Mouse (Mus musculus) forebrain, postnatal 0 days (tissue): Measurements from ENCODE around the gene Ppp1r11. TPM values are rescaled to one million over a fixed set of nuclear protein-coding genes. Genes with fewer than 3 reads are reported as not detected.

Experiments used
- ATAC-seq: fragments of 200-750 bp; cut with Nextera tagmentation; 2 replicates; pipeline ENCODE4 v1.8.0; 2017; ENCODE audit warnings: mild to moderate bottlenecking, moderate library complexity
- DNase-seq: peaks from one replicate; pipeline ENCODE4 v3.0.0-alpha.2; 2015
- H3K27ac ChIP-seq: fragments of 300-500 bp; sonication (generic); 2 replicates; pipeline ENCODE4 v1.5.1; 2014; ENCODE audit warnings: low read depth, mild to moderate bottlenecking, antibody characterized with exemption, low read length, moderate library complexity, mixed read lengths
- H3K27me3 ChIP-seq: fragments of 300-500 bp; sonication (generic); 2 replicates; pipeline ENCODE4 v1.6.1; 2014; ENCODE audit warnings: mild to moderate bottlenecking, low read length, mixed read lengths; ENCODE audit not compliant: insufficient read depth
- H3K36me3 ChIP-seq: fragments of 300-500 bp; sonication (generic); 2 replicates; pipeline ENCODE4 v1.6.1; 2014; ENCODE audit warnings: mild to moderate bottlenecking, moderate library complexity; ENCODE audit not compliant: insufficient read depth
- H3K4me1 ChIP-seq: fragments of 300-500 bp; sonication (generic); 2 replicates; pipeline ENCODE4 v1.6.1; 2014; ENCODE audit warnings: antibody characterized with exemption; ENCODE audit not compliant: insufficient read depth
- H3K4me2 ChIP-seq: fragments of 300-500 bp; sonication (generic); 2 replicates; pipeline ENCODE4 v1.6.1; 2014; ENCODE audit warnings: low read depth, mild to moderate bottlenecking, moderate library complexity
- H3K4me3 ChIP-seq: fragments of 300-500 bp; sonication (generic); 2 replicates; pipeline ENCODE4 v1.5.1; 2014; ENCODE audit warnings: low read depth, low read length, mixed read lengths
- H3K9ac ChIP-seq: fragments of 300-500 bp; sonication (generic); 2 replicates; pipeline ENCODE4 v1.6.1; 2014; ENCODE audit warnings: mild to moderate bottlenecking
- H3K9me3 ChIP-seq: fragments of 300-500 bp; sonication (generic); 2 replicates; pipeline ENCODE4 v1.6.1; 2016; ENCODE audit warnings: low read length
- CTCF ChIP-seq: sonication (generic); IDR thresholded peaks from 2 replicates; pipeline ENCODE4 v1.5.1; 2016; ENCODE audit warnings: antibody characterized with exemption, control low read depth, low read depth
- WGBS: fragments of 180-500 bp; shearing (Covaris S2); extraction: QIAGEN DNeasy Blood & Tissue Kit; methylation state at CpG from one replicate; pipeline ENCODE4 v1.1.7; 2014; 5-methylcytosine and 5-hydroxymethylcytosine counted together
- polyA plus RNA-seq: library from polyadenylated mRNA; unstranded; fragments of >200 nt; fragmentation: Nextera tagmentation; extraction: Ambion mirVana; gene quantifications from 2 replicates; pipeline ENCODE4 v1.2.1, GENCODE M21; 2015
- total RNA-seq: library from RNA; depleted of rRNA; stranded (reverse); fragments of >200 nt; gene quantifications from 2 replicates; pipeline ENCODE4 v1.2.3, GENCODE M21; 2014; rRNA removed

The Ppp1r11 gene
- total RNA-seq (72.3 and 82.2 TPM in 2 replicates), polyA plus RNA-seq (157 and 183 TPM in 2 replicates)

GRCm38 (mm10) chr17:36950981-36951947 is at the start of gene Ppp1r11:
Ppp1r11 (minus strand) TSS chr17:36951741.
- Histone ChIP-seq H3K4me3 (peak within 1 kb of the TSS; percentile 74), H3K9me3 (no peaks in the 10 kb centered on the region), H3K4me2 (peak within 1 kb of the TSS; percentile 77), H3K9ac (peak within 1 kb of the TSS; percentile 69), H3K27ac (peak within 1 kb of the TSS; percentile 88), H3K36me3 (peaks cover 17% of the 10 kb centered on the region), H3K27me3 (no peaks in the 10 kb centered on the region), H3K4me1 (peaks cover 7% of the 10 kb centered on the region; the same call in 1 of the 2 replicates)
- ATAC-seq (peak; percentile 97), DNase-seq (peak; percentile 99)
- TF ChIP-seq CTCF, result no peak
- 2% methylated on average over 36 of the region's 36 CpGs for WGBS

- DNase-seq, result no peak
- Histone ChIP-seq H3K4me2 (peak within 1 kb of the TSS; percentile 60), H3K36me3 (peaks cover 9% of the 10 kb centered on the region), H3K27me3 (no peaks in the 10 kb centered on the region), H3K9ac (no peak within 1 kb of the TSS), H3K4me1 (peaks cover 7% of the 10 kb centered on the region; the same call in 1 of the 2 replicates), H3K4me3 (peak within 1 kb of the TSS; percentile 79; the same call in 1 of the 2 replicates), H3K9me3 (no peaks in the 10 kb centered on the region), H3K27ac (no peak within 1 kb of the TSS)
- ATAC-seq, result no peak
- no peak for TF ChIP-seq CTCF
- 93% methylated on average over 7 of the region's 7 CpGs for WGBS
Measured at GRCm38 (mm10) chr17:37000863-37001262, 49.3 kb upstream of the Ppp1r11 start, which contains the start of gene Zfp57. Zfp57 (plus strand) TSS chr17:37001163.

GRCm38 (mm10) chr17:36998477-36998876 is 46.9 kb upstream of the Ppp1r11 start:
- no peaks in the 10 kb centered on the region for H3K36me3 ChIP-seq
- WGBS, result 79% methylated on average over 2 of the region's 2 CpGs
- no peak overlapping the region for H3K9ac ChIP-seq
- no peak overlapping the region for H3K4me3 ChIP-seq
- H3K4me1 ChIP-seq, result no peaks in the 10 kb centered on the region
- H3K27ac ChIP-seq, result no peak overlapping the region
- no peaks in the 10 kb centered on the region for H3K9me3 ChIP-seq
- TF ChIP-seq CTCF, result no peak
- no peak for DNase-seq
- no peak for ATAC-seq
- no peaks in the 10 kb centered on the region for H3K27me3 ChIP-seq
- no peak overlapping the region for H3K4me2 ChIP-seq

- H3K27ac ChIP-seq, result no peak overlapping the region
Measured at GRCm38 (mm10) chr17:36997033-36997735, 45.6 kb upstream of the Ppp1r11 start.

GRCm38 (mm10) chr17:36995448-36995847 is 43.9 kb upstream of the Ppp1r11 start:
- DNase-seq, result no peak
- no peak for TF ChIP-seq CTCF
- H3K4me1 ChIP-seq, result no peaks in the 10 kb centered on the region
- no peaks in the 10 kb centered on the region for H3K36me3 ChIP-seq
- no peak overlapping the region for H3K9ac ChIP-seq
- no peak overlapping the region for H3K4me3 ChIP-seq
- no peak for ATAC-seq
- H3K4me2 ChIP-seq, result no peak overlapping the region
- no peaks in the 10 kb centered on the region; the same call in 1 of the 2 replicates for H3K27me3 ChIP-seq
- WGBS, result 53% methylated on average over 3 of the region's 3 CpGs
- H3K27ac ChIP-seq, result no peak overlapping the region
- no peaks in the 10 kb centered on the region for H3K9me3 ChIP-seq

More at GRCm38 (mm10) chr17:36997033-36997735, 45.6 kb upstream of the Ppp1r11 start:
- ATAC-seq (peak; percentile 59), DNase-seq (peak; percentile 77)
- TF ChIP-seq CTCF, result peak; percentile 78
- Histone ChIP-seq H3K4me2 (no peak overlapping the region), H3K27me3 (no peaks in the 10 kb centered on the region; the same call in 1 of the 2 replicates), H3K9me3 (no peaks in the 10 kb centered on the region), H3K4me1 (no peaks in the 10 kb centered on the region), H3K36me3 (no peaks in the 10 kb centered on the region), H3K9ac (no peak overlapping the region), H3K4me3 (no peak overlapping the region)
- 29% methylated on average over 7 of the region's 7 CpGs for WGBS

GRCm38 (mm10) chr17:36994528-36994927 is 43.0 kb upstream of the Ppp1r11 start:
- TF ChIP-seq CTCF, result no peak
- 92% methylated on average over 2 of the region's 2 CpGs for WGBS
- no peak overlapping the region for H3K4me3 ChIP-seq

More at GRCm38 (mm10) chr17:36994528-36994927, 43.0 kb upstream of the Ppp1r11 start:
- no peak overlapping the region for H3K4me2 ChIP-seq
- H3K27me3 ChIP-seq, result peaks cover under 1% of the 10 kb centered on the region; the same call in 1 of the 2 replicates
- no peak for DNase-seq
- H3K9me3 ChIP-seq, result no peaks in the 10 kb centered on the region
- H3K4me1 ChIP-seq, result no peaks in the 10 kb centered on the region
- H3K9ac ChIP-seq, result no peak overlapping the region
- H3K36me3 ChIP-seq, result no peaks in the 10 kb centered on the region
- no peak overlapping the region for H3K27ac ChIP-seq
- ATAC-seq, result no peak
